In genomic region chr4:155704721-155705591, GRCm38 (mm10) we compare ENCODE assay signal across 8 mouse cellular contexts. TPM values are rescaled to one million over a fixed set of nuclear protein-coding genes. Genes with fewer than 3 reads are reported as not detected.
DNase-seq lines count a peak whose midpoint lies in the region; ATAC-seq and TF ChIP-seq lines count a peak whose summit lies in the region.

TSS of gene Ssu72 (plus strand) at chr4:155704800.

- no peak for TF ChIP-seq RAD21 in CH12.LX (IDR thresholded peaks at IDR 0.05; ENCODE audit: low read depth, low read length)

- in situ Hi-C loops in CH12.LX (cut with MboI; ENCODE audit: low pct_ligation_motif_present, low pct_unique_long_range_greater_than_20kb, low sequenced_read_pairs) = no loop called here

- TF ChIP-seq EP300 in CH12.LX (IDR thresholded peaks at IDR 0.05; ENCODE audit: low read length) = no peak
- peak; percentile 83; the same call in 1 of the 2 replicates for TF ChIP-seq EP300 in heart, postnatal 0 days (IDR thresholded peaks at IDR 0.05; ENCODE audit: low read depth)

- peak; percentile 92 for DNase-seq in CH12.LX (ENCODE audit: extremely low read depth)
- peak; percentile 89 for DNase-seq in c-Kit-positive CD71-positive TER-119-negative erythroid progenitor cells, embryonic 14.5 days (ENCODE audit: low read depth)
- peak; percentile 90 for DNase-seq in heart, postnatal 0 days (ENCODE audit: low spot score)
- peak; percentile 96 to 97 for DNase-seq in kidney, postnatal 4 days

- peaks cover 40% of the 10 kb centered on the region for H3K79me2 ChIP-seq in CH12.LX (replicated peaks; ENCODE audit: control insufficient read depth, extremely low read depth, insufficient read depth, poor library complexity, severe bottlenecking)

- no peak for TF ChIP-seq CTCF in CH12.LX (conservative IDR thresholded peaks at IDR 0.05 in 1 of 2, IDR thresholded peaks at IDR 0.05 in 1 of 2; ENCODE audit: low read depth in 2 of 2, low read length in 2 of 2)
- TF ChIP-seq CTCF in heart, postnatal 0 days (IDR thresholded peaks at IDR 0.05; ENCODE audit: low read depth) = no peak
- TF ChIP-seq CTCF in testis, adult 2 months (IDR thresholded peaks at IDR 0.05; ENCODE audit: control insufficient read depth, insufficient read depth, insufficient replicate concordance, low read depth, low read length) = no peak; the same call in 1 of the 2 replicates

- dilution Hi-C loops in CH12.LX (cut with MboI; ENCODE audit: extremely low pct_ligation_motif_present, extremely low pct_unique_long_range_greater_than_20kb, low sequenced_read_pairs) = no loop called here

- WGBS in forebrain, embryonic 12.5 days = under 1% methylated on average over 83 of the region's 83 CpGs
- WGBS in heart, postnatal 0 days = under 1% methylated on average over 82 of the region's 83 CpGs
- WGBS in liver, embryonic 16.5 days (ENCODE audit: insufficient replicate concordance) = under 1% methylated on average over 82 of the region's 83 CpGs
- under 1% methylated on average over 73 of the region's 83 CpGs for WGBS in neural tube, embryonic 13.5 days

- H3K4me2 ChIP-seq in CH12.LX (ENCODE audit: insufficient read depth, low read depth, poor library complexity, severe bottlenecking) = peak within 1 kb of the TSS; percentile 83; the same call in 1 of the 2 replicates
- peak within 1 kb of the TSS; percentile 71 for H3K4me2 ChIP-seq in forebrain, embryonic 12.5 days
- H3K4me2 ChIP-seq in heart, postnatal 0 days (ENCODE audit: low read depth, low read length) = peak within 1 kb of the TSS; percentile 64
- H3K4me2 ChIP-seq in liver, embryonic 16.5 days (ENCODE audit: low read depth, low read length) = peak within 1 kb of the TSS; percentile 86
- H3K4me2 ChIP-seq in neural tube, embryonic 13.5 days = peak within 1 kb of the TSS; percentile 84

- peak within 1 kb of the TSS; percentile 82 to 96 (median 94) for H3K4me3 ChIP-seq in CH12.LX (replicated peaks in 1 of 3; ENCODE audit: low read depth in 2 of 3, low read length in 2 of 3, poor library complexity in 1 of 3)
- H3K4me3 ChIP-seq in forebrain, embryonic 12.5 days (replicated peaks) = peak within 1 kb of the TSS; percentile 93
- peak within 1 kb of the TSS; percentile 86 for H3K4me3 ChIP-seq in heart, postnatal 0 days (ENCODE audit: low read depth, low read length)
- peak within 1 kb of the TSS; percentile 85 for H3K4me3 ChIP-seq in liver, embryonic 16.5 days (ENCODE audit: low read depth, low read length)
- peak within 1 kb of the TSS; percentile 77 for H3K4me3 ChIP-seq in neural tube, embryonic 13.5 days
- peak within 1 kb of the TSS; percentile 88 for H3K4me3 ChIP-seq in testis, adult 2 months (ENCODE audit: control insufficient read depth, low read depth, low read length)

- H3K4me1 ChIP-seq in CH12.LX (ENCODE audit: control insufficient read depth in 1 of 2, insufficient read depth in 2 of 2) = peaks cover 3 to 45% of the 10 kb centered on the region in 2 experiments; a peak in 3 of 4 replicates
- peaks cover 16% of the 10 kb centered on the region for H3K4me1 ChIP-seq in forebrain, embryonic 12.5 days
- H3K4me1 ChIP-seq in heart, postnatal 0 days (ENCODE audit: control insufficient read depth, insufficient read depth) = peaks cover 8% of the 10 kb centered on the region; the same call in 1 of the 2 replicates
- H3K4me1 ChIP-seq in liver, embryonic 16.5 days (ENCODE audit: control insufficient read depth, low read depth, low read length) = peaks cover 12% of the 10 kb centered on the region
- H3K4me1 ChIP-seq in neural tube, embryonic 13.5 days (replicated peaks) = peaks cover 34% of the 10 kb centered on the region
- H3K4me1 ChIP-seq in testis, adult 2 months (ENCODE audit: control insufficient read depth, insufficient read depth, low read length) = peaks cover 4% of the 10 kb centered on the region

- peaks cover 0 to 16% of the 10 kb centered on the region in 2 experiments for H3K36me3 ChIP-seq in CH12.LX (replicated peaks in 1 of 2; ENCODE audit: control insufficient read depth in 1 of 2, insufficient read depth in 1 of 2, low read length in 1 of 2)
- H3K36me3 ChIP-seq in forebrain, embryonic 12.5 days (replicated peaks) = no peaks in the 10 kb centered on the region; the same call in 1 of the 2 replicates
- H3K36me3 ChIP-seq in heart, postnatal 0 days (replicated peaks; ENCODE audit: control insufficient read depth, insufficient read depth, low read length) = no peaks in the 10 kb centered on the region
- H3K36me3 ChIP-seq in liver, embryonic 16.5 days (ENCODE audit: control insufficient read depth, insufficient read depth) = no peaks in the 10 kb centered on the region
- no peaks in the 10 kb centered on the region for H3K36me3 ChIP-seq in neural tube, embryonic 13.5 days
- no peaks in the 10 kb centered on the region for H3K36me3 ChIP-seq in testis, adult 2 months (ENCODE audit: control insufficient read depth, insufficient read depth, low read length)

- TF ChIP-seq POLR2A in CH12.LX (IDR thresholded peaks at IDR 0.05; ENCODE audit: low read depth, low read length) = peak; percentile 81
- peak; percentile 89 for TF ChIP-seq POLR2A in testis, adult 2 months (IDR thresholded peaks at IDR 0.05; ENCODE audit: control insufficient read depth, low read depth, low read length)

- H3K27ac ChIP-seq in CH12.LX (ENCODE audit: insufficient read depth, low read depth) = peak within 1 kb of the TSS; percentile 93
- H3K27ac ChIP-seq in forebrain, embryonic 12.5 days = peak within 1 kb of the TSS; percentile 96
- peak within 1 kb of the TSS; percentile 94 for H3K27ac ChIP-seq in heart, postnatal 0 days (ENCODE audit: low read depth)
- H3K27ac ChIP-seq in liver, embryonic 16.5 days (ENCODE audit: low read length) = peak within 1 kb of the TSS; percentile 94
- H3K27ac ChIP-seq in neural tube, embryonic 13.5 days (replicated peaks) = peak within 1 kb of the TSS; percentile 95
- peak within 1 kb of the TSS; percentile 95 for H3K27ac ChIP-seq in testis, adult 2 months (ENCODE audit: control insufficient read depth, insufficient read depth, low read depth, low read length)

- ATAC-seq in forebrain, embryonic 12.5 days (ENCODE audit: low FRiP score) = peak; percentile 95
- peak; percentile 95 for ATAC-seq in heart, postnatal 0 days (ENCODE audit: insufficient read depth, low read depth)
- peak; percentile 94 for ATAC-seq in liver, embryonic 16.5 days (ENCODE audit: low read depth)
- ATAC-seq in neural tube, embryonic 13.5 days (ENCODE audit: low read depth) = peak; percentile 96

- H3K9me3 ChIP-seq in CH12.LX (replicated peaks; ENCODE audit: low read length) = no peaks in the 10 kb centered on the region
- no peaks in the 10 kb centered on the region for H3K9me3 ChIP-seq in forebrain, embryonic 12.5 days
- H3K9me3 ChIP-seq in heart, postnatal 0 days (replicated peaks; ENCODE audit: control insufficient read depth, low read length) = no peaks in the 10 kb centered on the region
- H3K9me3 ChIP-seq in liver, embryonic 16.5 days (replicated peaks; ENCODE audit: control insufficient read depth, low read length) = no peaks in the 10 kb centered on the region
- H3K9me3 ChIP-seq in neural tube, embryonic 13.5 days = no peaks in the 10 kb centered on the region

- no peaks in the 10 kb centered on the region for H3K27me3 ChIP-seq in CH12.LX (replicated peaks)
- H3K27me3 ChIP-seq in forebrain, embryonic 12.5 days = no peaks in the 10 kb centered on the region
- H3K27me3 ChIP-seq in heart, postnatal 0 days (ENCODE audit: control insufficient read depth, insufficient read depth, low read length) = no peaks in the 10 kb centered on the region
- no peaks in the 10 kb centered on the region for H3K27me3 ChIP-seq in liver, embryonic 16.5 days (ENCODE audit: control insufficient read depth, insufficient read depth, low read depth, low read length)
- H3K27me3 ChIP-seq in neural tube, embryonic 13.5 days = no peaks in the 10 kb centered on the region
- H3K27me3 ChIP-seq in testis, adult 2 months (ENCODE audit: control insufficient read depth, insufficient read depth, low read length) = no peaks in the 10 kb centered on the region

- peak within 1 kb of the TSS; percentile 72 for H3K9ac ChIP-seq in CH12.LX (ENCODE audit: insufficient read depth, low read depth)
- peak within 1 kb of the TSS; percentile 87 for H3K9ac ChIP-seq in forebrain, embryonic 12.5 days
- H3K9ac ChIP-seq in heart, postnatal 0 days (replicated peaks; ENCODE audit: low read depth, low read length) = peak within 1 kb of the TSS; percentile 78
- H3K9ac ChIP-seq in liver, embryonic 16.5 days (ENCODE audit: low read depth, low read length) = peak within 1 kb of the TSS; percentile 83
- H3K9ac ChIP-seq in neural tube, embryonic 13.5 days = peak within 1 kb of the TSS; percentile 92

TF ChIP-seq in CH12.LX, 34 proteins besides CTCF, POLR2A, EP300 and RAD21 (continues in another document):
- TF ChIP-seq USF1 (IDR thresholded peaks at IDR 0.05; ENCODE audit: low read depth, low read length) (no peak; the same call in 1 of the 2 replicates), JUN (IDR thresholded peaks at IDR 0.05; ENCODE audit: insufficient read depth, low read depth, low read length) (0 out of 2 replicates have a peak, but pooled peaks have one; percentile 2), MAZ (IDR thresholded peaks at IDR 0.05; ENCODE audit: low read depth, low read length) (peak; percentile 62; the same call in 1 of the 2 replicates), HCFC1 (IDR thresholded peaks at IDR 0.05; ENCODE audit: low read depth, low read length) (peak; percentile 90), TCF12 (IDR thresholded peaks at IDR 0.05; ENCODE audit: low read depth, low read length) (peak; percentile 69), ZMIZ1 (IDR thresholded peaks at IDR 0.05; ENCODE audit: low read depth, low read length) (peak; percentile 67; the same call in 1 of the 2 replicates), E2F4 (IDR thresholded peaks at IDR 0.05; ENCODE audit: insufficient replicate concordance, low read depth, low read length) (0 out of 2 replicates have a peak, but pooled peaks have one; percentile 54), MYC (IDR thresholded peaks at IDR 0.05; ENCODE audit: low read depth, low read length) (no peak; the same call in none of the 2 replicates), NELFE (IDR thresholded peaks at IDR 0.05; ENCODE audit: low read depth, low read length) (peak; percentile 74), POLR2AphosphoS2 (IDR thresholded peaks at IDR 0.05; ENCODE audit: low read depth, low read length) (peak; percentile 31; the same call in 1 of the 2 replicates), TBP (conservative IDR thresholded peaks at IDR 0.05; ENCODE audit: low read depth, low read length) (peak; percentile 46; the same call in 1 of the 2 replicates)

RNA-seq across cellular contexts. Expression of gene Ssu72, which starts in this region (rescaled TPM):
- total RNA-seq in CH12.LX (2012; rRNA removed) = 169 and 172 TPM in 2 replicates
- 245 TPM in 2 replicates for total RNA-seq in CH12.LX (2014; rRNA removed)
- polyA plus RNA-seq in CH12.LX (2012; ENCODE audit: insufficient read length, low read depth) = 140 and 160 TPM in 2 replicates
- polyA plus RNA-seq in forebrain, embryonic 12.5 days (2016; fragmentation: Nextera tagmentation; extraction: Ambion mirVana) = 137 and 139 TPM in 2 replicates
- total RNA-seq in heart, postnatal 0 days (2014; rRNA removed; ENCODE audit: low replicate concordance) = 83.6 and 95.7 TPM in 2 replicates
- polyA plus RNA-seq in heart, postnatal 0 days (2015; fragmentation: Nextera tagmentation; extraction: Ambion mirVana) = 106 TPM in 2 replicates
- 44.5 and 48.3 TPM in 2 replicates for polyA plus RNA-seq in liver, embryonic 16.5 days (2015; fragmentation: Nextera tagmentation; extraction: Ambion mirVana)
- 178 and 184 TPM in 2 replicates for polyA plus RNA-seq in neural tube, embryonic 13.5 days (2015; fragmentation: Nextera tagmentation; extraction: Ambion mirVana)
- 34.6 and 37.4 TPM in 2 replicates for polyA plus RNA-seq in testis, adult 2 months (2012; rRNA removed)

Comparison
In these comparisons a context has a peak if more than half of its experiments do, and no peak if none do; other contexts are left out.
1. Peak in every context shown above with its lines: DNase-seq, ATAC-seq, H3K4me3 ChIP-seq and H3K27ac ChIP-seq.